Mouse (Mus musculus): ENCODE measurements around the gene Tmem150a. TPM values are rescaled to one million over a fixed set of nuclear protein-coding genes. Genes with fewer than 3 reads are reported as not detected.

Gene Tmem150a
- polyA plus RNA-seq, 1 experiment from 2014 or later, result 43.9 TPM

- no peak overlapping the region for H3K4me2 ChIP-seq (replicated peaks; ENCODE audit: low read depth, low read length)
- no peak overlapping the region for H3K9ac ChIP-seq (replicated peaks; ENCODE audit: low read length)
- H3K4me1 ChIP-seq (ENCODE audit: insufficient read depth, low read length), result no peaks in the 10 kb centered on the region
- ATAC-seq (ENCODE audit: low FRiP score, low TSS enrichment), result no peak
- H3K27ac ChIP-seq (ENCODE audit: low read length), result no peak overlapping the region
- H3K27me3 ChIP-seq (ENCODE audit: insufficient read depth, low read length), result no peaks in the 10 kb centered on the region
- peaks cover 65% of the 10 kb centered on the region for H3K36me3 ChIP-seq (ENCODE audit: insufficient read depth, low read length)
- H3K4me3 ChIP-seq (ENCODE audit: low read length), result no peak overlapping the region
- 71% methylated on average over 6 of the region's 6 CpGs for WGBS
- no peaks in the 10 kb centered on the region for H3K9me3 ChIP-seq (ENCODE audit: low read length)
These were observed 29.0 kb upstream of the Tmem150a start for GRCm38 (mm10) chr6:72326274-72326673.

GRCm38 (mm10) chr6:72329019-72329418, 26.2 kb upstream of the Tmem150a start:
- no peak overlapping the region for H3K27ac ChIP-seq (ENCODE audit: low read length)
- 92% methylated on average over 5 of the region's 5 CpGs for WGBS
- no peaks in the 10 kb centered on the region for H3K27me3 ChIP-seq (ENCODE audit: insufficient read depth, low read length)
- no peaks in the 10 kb centered on the region for H3K9me3 ChIP-seq (ENCODE audit: low read length)
- H3K4me2 ChIP-seq (replicated peaks; ENCODE audit: low read depth, low read length), result no peak overlapping the region
- H3K36me3 ChIP-seq (ENCODE audit: insufficient read depth, low read length), result peaks cover 68% of the 10 kb centered on the region
- H3K9ac ChIP-seq (replicated peaks; ENCODE audit: low read length), result no peak overlapping the region
- H3K4me3 ChIP-seq (ENCODE audit: low read length), result no peak overlapping the region
- H3K4me1 ChIP-seq (ENCODE audit: insufficient read depth, low read length), result no peaks in the 10 kb centered on the region
- no peak for ATAC-seq (ENCODE audit: low FRiP score, low TSS enrichment)

GRCm38 (mm10) chr6:72330133-72330532, 25.1 kb upstream of the Tmem150a start:
- peaks cover 61% of the 10 kb centered on the region for H3K36me3 ChIP-seq (ENCODE audit: insufficient read depth, low read length)
- 93% methylated on average over 4 of the region's 4 CpGs for WGBS
- H3K9me3 ChIP-seq (ENCODE audit: low read length), result no peaks in the 10 kb centered on the region

GRCm38 (mm10) chr6:72333111-72333510, 22.1 kb upstream of the Tmem150a start:
- Histone ChIP-seq H3K27ac (ENCODE audit: low read length) (no peak overlapping the region), H3K9me3 (ENCODE audit: low read length) (no peaks in the 10 kb centered on the region), H3K36me3 (ENCODE audit: insufficient read depth, low read length) (peaks cover 62% of the 10 kb centered on the region), H3K4me1 (ENCODE audit: insufficient read depth, low read length) (no peaks in the 10 kb centered on the region), H3K27me3 (ENCODE audit: insufficient read depth, low read length) (no peaks in the 10 kb centered on the region), H3K4me3 (ENCODE audit: low read length) (no peak overlapping the region), H3K4me2 (replicated peaks; ENCODE audit: low read depth, low read length) (no peak overlapping the region), H3K9ac (replicated peaks; ENCODE audit: low read length) (no peak overlapping the region)
- no peak for ATAC-seq (ENCODE audit: low FRiP score, low TSS enrichment)
- 68% methylated on average over 5 of the region's 5 CpGs for WGBS

More at GRCm38 (mm10) chr6:72330133-72330532, 25.1 kb upstream of the Tmem150a start:
- no peak for ATAC-seq (ENCODE audit: low FRiP score, low TSS enrichment)
- no peaks in the 10 kb centered on the region for H3K27me3 ChIP-seq (ENCODE audit: insufficient read depth, low read length)
- H3K4me2 ChIP-seq (replicated peaks; ENCODE audit: low read depth, low read length), result no peak overlapping the region
- no peak overlapping the region for H3K9ac ChIP-seq (replicated peaks; ENCODE audit: low read length)
- H3K4me3 ChIP-seq (ENCODE audit: low read length), result no peak overlapping the region
- H3K4me1 ChIP-seq (ENCODE audit: insufficient read depth, low read length), result no peaks in the 10 kb centered on the region
- H3K27ac ChIP-seq (ENCODE audit: low read length), result no peak overlapping the region

- peaks cover 31% of the 10 kb centered on the region for H3K36me3 ChIP-seq (ENCODE audit: insufficient read depth, low read length)
- no peaks in the 10 kb centered on the region for H3K9me3 ChIP-seq (ENCODE audit: low read length)
- no peak overlapping the region for H3K9ac ChIP-seq (replicated peaks; ENCODE audit: low read length)
- H3K27me3 ChIP-seq (ENCODE audit: insufficient read depth, low read length), result no peaks in the 10 kb centered on the region
- peaks cover 12% of the 10 kb centered on the region for H3K4me1 ChIP-seq (ENCODE audit: insufficient read depth, low read length)
- no peak for ATAC-seq (ENCODE audit: low FRiP score, low TSS enrichment)
- H3K4me2 ChIP-seq (replicated peaks; ENCODE audit: low read depth, low read length), result no peak overlapping the region
- H3K27ac ChIP-seq (ENCODE audit: low read length), result no peak overlapping the region
- H3K4me3 ChIP-seq (ENCODE audit: low read length), result no peak overlapping the region
- WGBS, result 55% methylated on average over 2 of the region's 2 CpGs
These were observed 14.8 kb upstream of the Tmem150a start for GRCm38 (mm10) chr6:72340481-72340880.

- Histone ChIP-seq H3K4me2 (replicated peaks; ENCODE audit: low read depth, low read length) (peak overlapping the region; percentile 95), H3K9ac (replicated peaks; ENCODE audit: low read length) (peak overlapping the region; percentile 85), H3K9me3 (ENCODE audit: low read length) (no peaks in the 10 kb centered on the region), H3K27ac (ENCODE audit: low read length) (peak overlapping the region; percentile 29; the same call in 1 of the 2 replicates), H3K4me1 (ENCODE audit: insufficient read depth, low read length) (peaks cover 30% of the 10 kb centered on the region), H3K36me3 (ENCODE audit: insufficient read depth, low read length) (peaks cover 11% of the 10 kb centered on the region; the same call in 1 of the 2 replicates), H3K27me3 (ENCODE audit: insufficient read depth, low read length) (no peaks in the 10 kb centered on the region), H3K4me3 (ENCODE audit: low read length) (peak overlapping the region; percentile 79)
- no peak for ATAC-seq (ENCODE audit: low FRiP score, low TSS enrichment)
- WGBS, result under 1% methylated on average over 36 of the region's 42 CpGs
These were observed 10.7 kb upstream of the Tmem150a start for GRCm38 (mm10) chr6:72344396-72345073.

- Histone ChIP-seq H3K4me3 (ENCODE audit: low read length) (peak within 1 kb of the TSS; percentile 79), H3K4me2 (replicated peaks; ENCODE audit: low read depth, low read length) (peak within 1 kb of the TSS; percentile 95), H3K27ac (ENCODE audit: low read length) (peak within 1 kb of the TSS; percentile 29; the same call in 1 of the 2 replicates), H3K4me1 (ENCODE audit: insufficient read depth, low read length) (peaks cover 30% of the 10 kb centered on the region), H3K27me3 (ENCODE audit: insufficient read depth, low read length) (no peaks in the 10 kb centered on the region), H3K9ac (replicated peaks; ENCODE audit: low read length) (peak within 1 kb of the TSS; percentile 85), H3K9me3 (ENCODE audit: low read length) (no peaks in the 10 kb centered on the region), H3K36me3 (ENCODE audit: insufficient read depth, low read length) (peaks cover 16% of the 10 kb centered on the region; the same call in 1 of the 2 replicates)
- peak; percentile 55; the same call in 1 of the 2 replicates for ATAC-seq (ENCODE audit: low FRiP score, low TSS enrichment)
- WGBS, result under 1% methylated on average over 30 of the region's 30 CpGs
These were observed 10.1 kb upstream of the Tmem150a start, which contains the start of gene Usp39 for GRCm38 (mm10) chr6:72345074-72345567. Usp39 (minus strand) TSS chr6:72345184.

- no peak overlapping the region; the same call in 1 of the 2 replicates for H3K9ac ChIP-seq (replicated peaks; ENCODE audit: low read length)
- no peaks in the 10 kb centered on the region for H3K9me3 ChIP-seq (ENCODE audit: low read length)
- H3K4me3 ChIP-seq (ENCODE audit: low read length), result peak overlapping the region; percentile 79
- peak overlapping the region; percentile 95 for H3K4me2 ChIP-seq (replicated peaks; ENCODE audit: low read depth, low read length)
- no peaks in the 10 kb centered on the region for H3K27me3 ChIP-seq (ENCODE audit: insufficient read depth, low read length)
- H3K4me1 ChIP-seq (ENCODE audit: insufficient read depth, low read length), result peaks cover 30% of the 10 kb centered on the region
- H3K36me3 ChIP-seq (ENCODE audit: insufficient read depth, low read length), result peaks cover 21% of the 10 kb centered on the region; the same call in 1 of the 2 replicates
- no peak for ATAC-seq (ENCODE audit: low FRiP score, low TSS enrichment)
- WGBS, result 52% methylated on average over 6 of the region's 6 CpGs
- no peak overlapping the region for H3K27ac ChIP-seq (ENCODE audit: low read length)
These were observed 9.6 kb upstream of the Tmem150a start for GRCm38 (mm10) chr6:72345633-72346032.

GRCm38 (mm10) chr6:72346261-72346660, 9.0 kb upstream of the Tmem150a start:
- Histone ChIP-seq H3K9me3 (ENCODE audit: low read length) (no peaks in the 10 kb centered on the region), H3K36me3 (ENCODE audit: insufficient read depth, low read length) (peaks cover 25% of the 10 kb centered on the region; the same call in 1 of the 2 replicates), H3K27ac (ENCODE audit: low read length) (no peak overlapping the region), H3K27me3 (ENCODE audit: insufficient read depth, low read length) (no peaks in the 10 kb centered on the region), H3K9ac (replicated peaks; ENCODE audit: low read length) (no peak overlapping the region), H3K4me2 (replicated peaks; ENCODE audit: low read depth, low read length) (no peak overlapping the region), H3K4me3 (ENCODE audit: low read length) (no peak overlapping the region), H3K4me1 (ENCODE audit: insufficient read depth, low read length) (peaks cover 30% of the 10 kb centered on the region)
- WGBS, result 83% methylated on average over 4 of the region's 4 CpGs
- ATAC-seq (ENCODE audit: low FRiP score, low TSS enrichment), result no peak
